Mouse (Mus musculus): ENCODE data around the gene Arrdc2. TPM values are rescaled to one million over a fixed set of nuclear protein-coding genes. Genes with fewer than 3 reads are reported as not detected.

Arrdc2 gene
- polyA plus RNA-seq, 1 experiment from 2014 or later = 11.1 TPM

DNA sequence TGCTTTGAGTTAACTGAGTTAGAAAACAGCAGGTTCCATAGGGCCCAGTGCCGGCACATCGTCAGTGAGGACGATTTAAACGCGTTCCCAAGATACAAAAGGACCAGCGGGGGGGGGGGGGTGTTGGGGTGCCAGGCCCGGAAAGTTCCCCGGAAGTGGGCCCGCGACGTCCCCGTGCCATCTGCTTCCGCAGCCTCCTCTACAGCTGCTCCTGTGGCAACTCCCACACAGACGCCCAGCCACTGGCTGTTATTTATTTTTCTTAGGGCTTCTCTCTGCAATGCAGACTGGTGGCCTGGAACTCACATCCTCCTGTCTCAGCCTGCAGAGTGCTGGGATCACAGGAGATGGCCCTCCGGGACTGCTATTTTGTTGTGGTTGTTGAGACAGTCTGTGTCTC, 38.4 kb downstream of the Arrdc2 start:
- no peak overlapping the region for H3K4me2 ChIP-seq (replicated peaks)
- no peaks in the 10 kb centered on the region for H3K36me3 ChIP-seq
- no peak overlapping the region for H3K27ac ChIP-seq
- no peak overlapping the region for H3K9ac ChIP-seq
- WGBS = 24% methylated on average over 15 of the region's 15 CpGs
- H3K4me1 ChIP-seq = peaks cover 36% of the 10 kb centered on the region
- no peaks in the 10 kb centered on the region for H3K9me3 ChIP-seq (replicated peaks)
- no peak for ATAC-seq (ENCODE audit: low FRiP score)
- H3K4me3 ChIP-seq = no peak overlapping the region
- H3K27me3 ChIP-seq = peaks cover 78% of the 10 kb centered on the region

DNA sequence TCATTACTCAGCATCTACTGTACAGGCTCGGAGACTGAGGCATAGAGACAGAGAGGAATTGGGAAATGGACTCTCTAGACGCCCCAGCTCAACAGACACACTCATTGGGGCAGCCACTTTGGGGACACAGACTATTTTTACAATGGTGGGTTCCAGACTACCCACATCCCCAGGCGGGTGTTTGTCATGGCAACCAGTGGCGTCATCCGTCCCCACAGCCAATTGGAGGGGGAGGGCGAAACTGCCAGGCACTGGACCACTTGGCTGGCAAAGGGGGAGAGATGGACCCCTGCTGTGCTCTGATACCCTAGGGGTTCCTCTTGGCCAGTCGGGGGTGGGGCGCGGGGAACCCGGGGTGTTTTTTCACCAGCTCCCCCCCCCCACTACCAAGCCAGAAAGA, 38.9 kb downstream of the Arrdc2 start:
- no peak for ATAC-seq (ENCODE audit: low FRiP score)

DNA sequence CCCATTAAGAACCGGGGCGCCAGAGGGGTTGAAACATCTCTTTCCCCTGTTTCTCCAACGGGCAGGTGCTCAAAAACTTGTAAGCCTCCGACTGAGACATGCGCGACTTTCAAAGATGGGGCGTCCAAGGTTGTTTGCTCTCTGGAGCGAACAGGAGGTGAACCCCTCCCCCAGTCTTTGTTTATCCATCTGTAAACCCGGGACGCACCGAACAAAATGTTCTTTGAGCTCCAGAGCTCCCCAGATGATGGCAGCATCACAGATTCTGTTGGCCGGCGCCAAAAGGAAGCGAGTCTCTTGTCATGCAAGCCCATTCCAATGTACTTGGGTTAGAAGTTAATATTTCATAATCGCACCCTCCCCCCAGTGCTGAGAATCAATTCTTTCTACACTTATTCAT, 41.2 kb downstream of the Arrdc2 start:
- Histone ChIP-seq H3K27me3 (peaks cover 74% of the 10 kb centered on the region), H3K9ac (0 out of 2 replicates have a peak overlapping the region, but pooled peaks have one; percentile 77), H3K36me3 (no peaks in the 10 kb centered on the region), H3K4me2 (replicated peaks) (peak overlapping the region; percentile 76), H3K4me1 (peaks cover 25% of the 10 kb centered on the region), H3K27ac (no peak overlapping the region), H3K9me3 (replicated peaks) (no peaks in the 10 kb centered on the region), H3K4me3 (peak overlapping the region; percentile 54; the same call in 1 of the 2 replicates)
- ATAC-seq (ENCODE audit: low FRiP score) = no peak
- 12% methylated on average over 15 of the region's 15 CpGs for WGBS

More for the DNA sequence above, 38.9 kb downstream of the Arrdc2 start:
- 52% methylated on average over 10 of the region's 10 CpGs for WGBS
- H3K9ac ChIP-seq = no peak overlapping the region
- H3K27me3 ChIP-seq = peaks cover 77% of the 10 kb centered on the region
- no peak overlapping the region for H3K27ac ChIP-seq
- no peaks in the 10 kb centered on the region for H3K36me3 ChIP-seq
- no peak overlapping the region for H3K4me2 ChIP-seq (replicated peaks)
- H3K9me3 ChIP-seq (replicated peaks) = no peaks in the 10 kb centered on the region
- no peak overlapping the region for H3K4me3 ChIP-seq
- H3K4me1 ChIP-seq = peaks cover 37% of the 10 kb centered on the region

DNA sequence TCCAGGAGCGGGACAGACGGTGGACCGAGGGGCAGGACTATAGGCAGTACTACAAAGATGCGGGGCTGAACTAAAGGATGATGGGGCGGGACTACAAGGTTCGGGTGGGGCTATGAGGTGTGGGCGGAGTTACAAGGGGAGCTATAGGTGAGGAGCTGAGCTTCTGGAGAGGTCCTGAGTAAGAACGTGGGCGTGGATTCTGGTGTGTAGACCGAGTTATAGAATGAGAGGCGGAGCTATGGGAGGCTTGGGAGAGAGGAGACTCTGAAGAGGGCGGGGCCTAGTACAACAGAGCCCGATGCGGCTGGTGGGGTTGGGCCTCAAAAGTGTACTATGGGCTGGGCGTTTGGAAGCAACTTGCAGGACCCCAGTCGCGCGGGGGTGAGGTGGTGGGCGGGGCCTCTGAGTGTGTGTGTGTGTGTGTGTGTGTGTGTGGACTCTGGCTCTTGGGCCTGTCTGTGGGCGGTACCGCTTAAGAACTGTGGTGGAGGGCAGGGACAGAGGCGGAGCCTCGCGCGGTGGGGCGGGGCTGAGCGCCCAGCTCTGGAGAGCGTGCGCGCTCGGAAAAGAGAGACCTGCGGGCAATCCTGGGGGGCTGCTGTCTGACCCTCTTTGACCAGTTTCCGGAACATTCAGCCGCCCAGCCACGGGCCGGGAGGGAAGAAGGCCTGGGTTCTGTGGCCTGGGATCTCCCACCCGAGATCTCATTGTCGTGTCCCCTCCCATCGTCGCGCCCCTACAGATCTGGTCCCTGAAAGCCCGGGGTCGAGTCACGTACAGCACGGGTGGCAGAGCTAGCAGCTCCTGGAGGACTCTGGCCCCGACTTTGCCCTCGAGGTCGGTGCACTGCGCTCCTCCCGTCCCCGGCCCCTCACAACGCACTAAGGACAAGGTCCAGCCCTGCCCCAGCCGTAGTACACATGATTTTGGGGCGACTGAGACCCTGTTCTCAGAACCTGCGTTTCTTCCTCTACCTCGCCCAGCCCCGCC, 42.1 kb downstream of the Arrdc2 start:
- peaks cover 33% of the 10 kb centered on the region for H3K4me1 ChIP-seq
- H3K4me3 ChIP-seq = peak overlapping the region; percentile 54
- under 1% methylated on average over 55 of the region's 57 CpGs for WGBS
- ATAC-seq (ENCODE audit: low FRiP score) = peak; percentile 85
- peak overlapping the region; percentile 77; the same call in 1 of the 2 replicates for H3K9ac ChIP-seq
- H3K4me2 ChIP-seq (replicated peaks) = peak overlapping the region; percentile 76
- H3K9me3 ChIP-seq (replicated peaks) = no peaks in the 10 kb centered on the region
- 0 out of 2 replicates have a peak overlapping the region, but pooled peaks have one; percentile 1 for H3K27ac ChIP-seq
- no peaks in the 10 kb centered on the region for H3K36me3 ChIP-seq
- H3K27me3 ChIP-seq = peaks cover 64% of the 10 kb centered on the region

DNA sequence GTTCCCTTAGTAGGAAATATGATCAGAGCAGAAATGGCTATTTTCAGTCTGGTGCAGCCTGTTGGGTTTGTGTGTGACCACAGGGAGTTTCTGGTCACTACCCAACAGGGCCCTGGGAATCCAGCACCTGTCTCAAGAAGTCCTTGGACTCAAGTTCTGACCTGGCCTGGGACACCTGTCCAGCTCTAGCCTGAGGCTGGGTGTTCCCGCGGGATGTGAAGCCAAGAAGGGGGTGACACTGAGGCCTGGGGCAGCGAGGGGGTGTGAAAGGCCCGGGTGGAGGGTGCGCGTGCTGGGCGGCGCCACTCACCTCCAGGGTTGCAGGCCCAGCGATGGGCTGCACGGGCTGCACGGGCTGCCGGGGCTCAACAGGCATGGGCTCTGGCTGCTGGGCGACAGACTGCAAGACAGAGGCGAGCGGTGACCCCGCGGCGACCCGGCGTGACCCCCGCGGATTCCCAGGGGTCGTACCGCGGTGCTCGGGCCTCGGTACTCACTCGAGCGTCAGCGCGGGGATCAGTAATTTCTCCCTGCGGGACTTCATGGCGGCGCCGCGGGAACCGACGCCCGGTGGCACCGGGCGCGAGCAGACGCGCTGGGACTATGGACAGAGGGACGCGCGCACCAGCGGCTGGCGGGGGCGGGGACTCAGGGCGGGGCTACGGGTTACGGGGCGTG, 43.0 kb downstream of the Arrdc2 start:
- 3% methylated on average over 54 of the region's 54 CpGs for WGBS
- Histone ChIP-seq H3K9me3 (replicated peaks) (no peaks in the 10 kb centered on the region), H3K4me2 (replicated peaks) (peak overlapping the region; percentile 76), H3K4me1 (peaks cover 38% of the 10 kb centered on the region), H3K4me3 (peak overlapping the region; percentile 54), H3K27me3 (peaks cover 57% of the 10 kb centered on the region), H3K36me3 (no peaks in the 10 kb centered on the region), H3K9ac (peak overlapping the region; percentile 77), H3K27ac (peak overlapping the region; percentile 40; the same call in 1 of the 2 replicates)
- peak; percentile 2 for ATAC-seq (ENCODE audit: low FRiP score)

DNA sequence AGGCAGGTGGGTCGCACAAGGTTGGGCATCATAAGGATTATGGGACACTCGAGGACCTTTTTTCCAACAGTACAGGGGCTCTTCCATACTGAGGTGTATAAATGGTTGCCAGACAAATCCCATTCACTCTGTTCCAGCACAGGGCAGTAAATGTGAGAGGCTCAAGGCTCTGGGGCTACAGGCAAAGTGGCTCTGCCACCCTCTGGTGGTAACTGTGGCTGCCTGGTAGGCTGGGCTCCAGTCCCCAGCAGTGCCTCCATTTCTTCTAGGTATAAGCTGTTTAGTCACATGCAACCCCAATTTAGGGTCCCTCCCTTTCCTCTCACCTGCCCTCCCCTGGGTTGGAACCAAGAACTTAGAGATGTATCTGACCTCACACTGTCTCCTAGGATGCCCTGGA, 44.1 kb downstream of the Arrdc2 start:
- Histone ChIP-seq H3K27me3 (peaks cover 50% of the 10 kb centered on the region), H3K4me3 (no peak overlapping the region), H3K9me3 (replicated peaks) (no peaks in the 10 kb centered on the region), H3K36me3 (no peaks in the 10 kb centered on the region), H3K27ac (no peak overlapping the region), H3K9ac (no peak overlapping the region), H3K4me2 (replicated peaks) (no peak overlapping the region), H3K4me1 (peaks cover 44% of the 10 kb centered on the region)
- no peak for ATAC-seq (ENCODE audit: low FRiP score)
- WGBS = 92% methylated on average over 2 of the region's 2 CpGs

DNA sequence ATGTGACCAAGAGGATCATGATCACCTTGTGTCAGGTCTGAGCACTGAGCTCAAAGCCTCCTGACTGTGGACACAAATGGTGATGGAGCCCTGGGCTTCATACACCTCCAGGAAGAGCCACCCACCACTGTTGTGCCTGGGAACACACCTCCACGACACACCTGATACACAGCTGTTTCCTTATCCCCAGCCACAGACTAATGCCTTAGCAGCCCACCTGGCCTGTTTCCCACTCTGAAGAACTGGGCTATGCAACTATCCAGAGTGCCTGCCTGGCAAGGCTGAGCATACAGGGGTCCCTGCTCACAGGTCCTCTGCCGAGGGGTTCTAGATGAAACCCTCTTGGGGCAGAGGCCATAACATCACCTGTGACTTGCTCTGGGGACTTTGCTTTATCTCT, 45.3 kb downstream of the Arrdc2 start:
- H3K27me3 ChIP-seq = peaks cover 42% of the 10 kb centered on the region
- H3K27ac ChIP-seq = no peak overlapping the region
- no peak overlapping the region for H3K4me2 ChIP-seq (replicated peaks)
- no peak overlapping the region for H3K9ac ChIP-seq
- ATAC-seq (ENCODE audit: low FRiP score) = no peak
- peaks cover 3% of the 10 kb centered on the region; the same call in 1 of the 2 replicates for H3K36me3 ChIP-seq
- no peak overlapping the region for H3K4me3 ChIP-seq
- 85% methylated on average over 2 of the region's 2 CpGs for WGBS
- H3K9me3 ChIP-seq (replicated peaks) = no peaks in the 10 kb centered on the region
- H3K4me1 ChIP-seq = peaks cover 44% of the 10 kb centered on the region

DNA sequence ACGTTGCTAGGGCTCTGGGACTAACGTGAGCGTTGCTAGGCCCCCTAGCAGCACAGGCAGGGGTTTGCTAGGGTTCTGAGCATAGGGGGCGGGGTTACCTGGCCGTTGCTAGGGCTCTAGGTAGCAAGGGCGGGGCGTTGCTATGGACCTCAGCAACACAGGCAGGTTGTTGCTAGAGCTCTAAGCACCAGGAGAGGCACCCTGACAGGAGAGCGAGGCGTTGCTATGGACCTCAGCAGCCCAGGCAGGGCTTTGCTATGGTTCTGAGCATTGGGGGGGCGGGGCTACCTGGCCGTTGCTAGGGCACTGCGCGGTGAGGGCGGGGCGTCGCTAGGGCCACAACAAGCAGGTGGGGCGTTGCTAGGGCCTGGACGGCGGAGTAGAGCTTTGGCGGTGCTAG, 46.8 kb downstream of the Arrdc2 start:
- peaks cover 12% of the 10 kb centered on the region for H3K36me3 ChIP-seq
- H3K4me2 ChIP-seq (replicated peaks) = peak overlapping the region; percentile 60
- no peak; the same call in 1 of the 2 replicates for ATAC-seq (ENCODE audit: low FRiP score)
- WGBS = under 1% methylated on average over 20 of the region's 20 CpGs
- peak overlapping the region; percentile 91 for H3K27ac ChIP-seq
- no peaks in the 10 kb centered on the region for H3K9me3 ChIP-seq (replicated peaks)
- peak overlapping the region; percentile 66 for H3K4me3 ChIP-seq
- peaks cover 27% of the 10 kb centered on the region for H3K27me3 ChIP-seq
- peaks cover 49% of the 10 kb centered on the region for H3K4me1 ChIP-seq
- H3K9ac ChIP-seq = peak overlapping the region; percentile 45

DNA sequence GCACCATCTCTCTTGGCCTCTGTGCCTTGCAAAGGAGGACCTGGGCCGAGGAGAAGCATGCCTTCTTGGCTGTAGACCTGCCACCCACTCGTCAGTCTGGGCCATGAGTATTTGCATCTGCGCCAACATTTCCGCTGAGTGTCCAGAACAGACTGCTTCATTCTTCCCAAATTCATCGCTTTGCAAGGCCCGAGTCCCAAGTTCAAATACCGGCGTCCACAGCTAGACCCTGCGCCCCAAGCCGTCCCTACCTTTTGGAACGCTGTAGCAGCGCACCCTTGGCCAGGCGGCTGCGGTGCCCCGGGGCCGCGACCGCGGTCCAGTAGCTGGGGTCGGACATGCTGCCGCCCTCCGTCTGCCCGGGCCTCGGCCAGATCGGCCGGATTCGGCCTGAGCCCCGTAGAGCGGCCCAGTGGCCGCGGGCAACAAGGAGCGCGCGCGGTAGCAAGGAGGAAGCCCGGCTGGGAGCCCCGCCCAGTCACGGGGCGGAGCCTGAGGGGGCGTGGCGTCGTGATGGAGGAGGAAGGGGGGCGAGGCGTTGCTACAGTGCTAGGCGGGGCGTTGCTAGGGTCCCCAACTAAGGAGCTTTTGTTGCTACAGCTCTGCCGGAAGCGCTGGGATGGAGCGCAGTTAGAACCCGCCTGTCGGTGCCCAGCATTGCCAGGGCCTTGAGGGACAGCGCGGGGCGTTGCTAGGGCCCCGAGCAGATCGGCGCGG, 47.4 kb downstream of the Arrdc2 start:
- no peaks in the 10 kb centered on the region for H3K9me3 ChIP-seq (replicated peaks)
- peak overlapping the region; percentile 91 for H3K27ac ChIP-seq
- peaks cover 47% of the 10 kb centered on the region for H3K4me1 ChIP-seq
- WGBS = 6% methylated on average over 58 of the region's 58 CpGs
- peak overlapping the region; percentile 66 for H3K4me3 ChIP-seq
- peak overlapping the region; percentile 60 for H3K4me2 ChIP-seq (replicated peaks)
- H3K9ac ChIP-seq = peak overlapping the region; percentile 85
- peaks cover 26% of the 10 kb centered on the region for H3K27me3 ChIP-seq
- peaks cover 18% of the 10 kb centered on the region for H3K36me3 ChIP-seq
- peak; percentile 88 for ATAC-seq (ENCODE audit: low FRiP score)

DNA sequence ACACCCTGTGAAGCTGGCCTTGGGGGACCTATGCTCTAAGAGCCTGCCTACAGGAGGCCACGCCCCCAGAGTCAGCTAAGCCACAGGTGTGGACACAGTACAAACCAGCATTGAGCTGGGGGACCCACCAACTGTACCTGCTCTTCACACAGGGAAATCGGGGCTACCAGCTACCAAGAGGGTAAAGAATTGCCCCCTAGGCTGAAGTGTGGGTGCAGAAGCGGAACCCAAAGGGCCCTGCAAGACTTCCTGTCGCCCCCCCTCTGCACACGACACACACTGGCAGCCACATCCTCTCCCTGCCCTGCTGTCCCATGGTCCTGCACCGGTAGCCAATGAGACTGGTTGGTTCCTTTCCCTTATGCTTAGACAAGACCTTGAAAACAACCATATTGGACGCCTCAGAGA, 48.2 kb downstream of the Arrdc2 start:
- H3K4me1 ChIP-seq = peaks cover 43% of the 10 kb centered on the region
- 79% methylated on average over 7 of the region's 7 CpGs for WGBS
- no peaks in the 10 kb centered on the region for H3K9me3 ChIP-seq (replicated peaks)
- H3K4me2 ChIP-seq (replicated peaks) = peak overlapping the region; percentile 60
- H3K9ac ChIP-seq = peak overlapping the region; percentile 85
- H3K36me3 ChIP-seq = peaks cover 26% of the 10 kb centered on the region
- peak overlapping the region; percentile 66 for H3K4me3 ChIP-seq
- H3K27me3 ChIP-seq = peaks cover 23% of the 10 kb centered on the region
- H3K27ac ChIP-seq = peak overlapping the region; percentile 17; the same call in 1 of the 2 replicates
- no peak for ATAC-seq (ENCODE audit: low FRiP score)

DNA sequence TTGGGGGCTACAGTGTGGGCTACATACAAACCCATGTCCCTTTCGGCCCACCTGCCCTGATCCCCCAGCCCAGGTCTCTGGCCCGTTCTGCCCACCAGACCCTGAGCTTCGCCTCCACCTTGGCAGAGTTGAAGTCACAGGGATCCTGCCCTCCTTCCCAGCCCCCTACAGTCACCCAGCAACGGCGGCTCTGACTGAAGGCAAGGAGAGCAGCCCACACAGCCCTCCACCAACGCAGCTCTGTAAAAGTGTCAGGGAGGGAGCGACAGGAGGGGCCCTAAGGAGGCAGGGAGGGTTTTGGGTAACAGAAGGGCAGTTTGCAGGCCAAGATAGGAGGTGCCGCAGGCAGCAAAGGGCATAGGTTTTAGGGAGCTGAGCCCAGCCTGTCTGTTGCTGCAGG, 48.7 kb downstream of the Arrdc2 start:
- Histone ChIP-seq H3K4me1 (peaks cover 41% of the 10 kb centered on the region), H3K27ac (no peak overlapping the region), H3K27me3 (peaks cover 21% of the 10 kb centered on the region), H3K4me3 (no peak overlapping the region), H3K9ac (peak overlapping the region; percentile 85), H3K9me3 (replicated peaks) (no peaks in the 10 kb centered on the region), H3K4me2 (replicated peaks) (peak overlapping the region; percentile 60), H3K36me3 (peaks cover 31% of the 10 kb centered on the region)
- ATAC-seq (ENCODE audit: low FRiP score) = no peak
- WGBS = 61% methylated on average over 8 of the region's 8 CpGs
